Mouse (Mus musculus) kidney, postnatal 0 days (tissue): Measurements from ENCODE around the gene Galnt4. TPM values are rescaled to one million over a fixed set of nuclear protein-coding genes. Genes with fewer than 3 reads are reported as not detected.
A peak's percentile ranks its signal among the peaks of the same experiment; 100 is the strongest.

Source experiments
- ATAC-seq: fragments of 200-750 bp; cut with Nextera tagmentation; replicated peaks from 2 replicates; pipeline ENCODE4 v1.8.0; 2017; ENCODE audit warnings: low read depth, moderate number of reproducible peaks, moderate TSS enrichment, moderate library complexity; ENCODE audit not compliant: low FRiP score
- DNase-seq: peaks from one replicate; pipeline ENCODE4 v3.0.0-alpha.2; 2016; ENCODE audit warnings: low spot score
- H3K27ac ChIP-seq: fragments of 300-500 bp; sonication (generic); 2 replicates; pipeline ENCODE4 v1.5.1; 2014; ENCODE audit warnings: mild to moderate bottlenecking
- H3K27me3 ChIP-seq: fragments of 300-500 bp; sonication (generic); 2 replicates; pipeline ENCODE4 v1.6.1; 2014; ENCODE audit warnings: low read length, mixed read lengths; ENCODE audit not compliant: insufficient read depth
- H3K36me3 ChIP-seq: fragments of 300-500 bp; sonication (generic); 2 replicates; pipeline ENCODE4 v1.6.1; 2014; ENCODE audit warnings: low read length, mixed read lengths; ENCODE audit not compliant: insufficient read depth
- H3K4me1 ChIP-seq: fragments of 300-500 bp; sonication (generic); replicated peaks from 2 replicates; pipeline ENCODE4 v1.6.1; 2014; ENCODE audit warnings: antibody characterized with exemption, low read length, mixed read lengths; ENCODE audit not compliant: insufficient read depth
- H3K4me2 ChIP-seq: fragments of 300-500 bp; sonication (generic); 2 replicates; pipeline ENCODE4 v1.6.1; 2014; ENCODE audit warnings: mild to moderate bottlenecking, low read length, moderate library complexity, mixed read lengths
- H3K4me3 ChIP-seq: fragments of 300-500 bp; sonication (generic); replicated peaks from 2 replicates; pipeline ENCODE4 v1.5.1; 2014; ENCODE audit warnings: low read depth, low read length
- H3K9ac ChIP-seq: fragments of 300-500 bp; sonication (generic); 2 replicates; pipeline ENCODE4 v1.6.1; 2014; ENCODE audit warnings: low read depth, low read length
- H3K9me3 ChIP-seq: fragments of 300-500 bp; sonication (generic); replicated peaks from 2 replicates; pipeline ENCODE4 v1.6.1; 2016; ENCODE audit warnings: low read length, inconsistent platforms, mixed read lengths
- CTCF ChIP-seq: IDR thresholded peaks from 2 replicates; pipeline ENCODE4 v1.5.1; 2016; ENCODE audit warnings: antibody characterized with exemption, low read depth, mild to moderate bottlenecking, moderate library complexity
- WGBS: fragments of 180-500 bp; shearing (Covaris S2); extraction: QIAGEN DNeasy Blood & Tissue Kit; methylation state at CpG from one replicate; pipeline ENCODE4 v1.1.7; 2014; 5-methylcytosine and 5-hydroxymethylcytosine counted together
- polyA plus RNA-seq: library from polyadenylated mRNA; unstranded; fragments of >200 nt; fragmentation: Nextera tagmentation; extraction: Ambion mirVana; gene quantifications from 2 replicates; pipeline ENCODE4 v1.2.1, GENCODE M21; 2015

The Galnt4 gene
- polyA plus RNA-seq, 1 experiment from 2014 or later: 9.7 TPM

DNA sequence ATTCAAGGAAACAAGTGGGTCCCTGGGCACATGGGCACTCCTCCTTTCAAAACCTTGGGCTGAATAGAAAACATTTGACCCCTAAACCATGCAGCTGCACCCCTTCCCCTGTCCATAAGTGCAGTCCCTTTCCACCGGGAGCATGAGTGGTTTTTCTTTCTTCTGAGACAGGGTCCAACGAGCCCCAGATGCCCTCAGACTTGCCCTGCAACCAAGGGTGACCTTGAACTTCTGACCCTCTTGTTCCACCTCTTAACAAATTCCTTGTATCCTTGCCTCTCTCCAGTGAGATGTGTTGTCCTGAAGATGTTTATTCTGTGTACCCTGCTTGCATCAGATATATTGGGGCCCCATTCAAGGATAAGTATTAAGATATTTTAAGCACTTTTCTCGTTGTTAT lies 5.6 kb downstream of the Galnt4 start:
- no peak for TF ChIP-seq CTCF
- ATAC-seq (no peak), DNase-seq (no peak)
- H3K9ac ChIP-seq: no peak overlapping the region
- 32% methylated on average over 3 of the region's 3 CpGs for WGBS
- peaks cover 23% of the 10 kb centered on the region for H3K4me1 ChIP-seq
- no peak overlapping the region for H3K4me3 ChIP-seq
- no peaks in the 10 kb centered on the region for H3K9me3 ChIP-seq
- peaks cover 5% of the 10 kb centered on the region for H3K36me3 ChIP-seq
- no peak overlapping the region for H3K4me2 ChIP-seq
- H3K27me3 ChIP-seq: no peaks in the 10 kb centered on the region
- H3K27ac ChIP-seq: no peak overlapping the region

DNA sequence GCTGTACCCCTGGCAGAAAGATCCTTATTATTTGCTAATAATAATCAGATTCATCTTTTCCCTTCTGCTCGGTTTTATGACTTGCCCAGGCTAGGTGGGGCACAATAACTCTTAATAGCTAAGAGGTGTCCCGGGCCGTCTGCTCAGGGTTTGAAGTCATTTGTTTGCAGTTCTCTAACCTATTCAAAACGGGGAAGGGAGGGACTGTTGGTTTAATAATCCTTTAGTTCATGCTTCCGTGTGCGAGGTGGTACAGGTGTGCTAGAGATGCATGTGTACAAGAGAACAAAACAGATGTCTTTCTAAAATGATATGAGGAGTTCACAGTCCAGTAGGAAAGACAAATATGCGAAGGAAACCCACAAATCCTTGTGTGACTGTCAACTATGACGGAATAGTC lies 6.3 kb downstream of the Galnt4 start:
- no peak overlapping the region for H3K9ac ChIP-seq
- ATAC-seq (no peak), DNase-seq (no peak)
- H3K27me3 ChIP-seq: no peaks in the 10 kb centered on the region
- no peak overlapping the region for H3K4me2 ChIP-seq
- H3K4me3 ChIP-seq: no peak overlapping the region
- H3K27ac ChIP-seq: no peak overlapping the region
- 70% methylated on average over 8 of the region's 8 CpGs for WGBS
- H3K9me3 ChIP-seq: no peaks in the 10 kb centered on the region
- no peak for TF ChIP-seq CTCF
- peaks cover 20% of the 10 kb centered on the region for H3K4me1 ChIP-seq
- peaks cover 4% of the 10 kb centered on the region for H3K36me3 ChIP-seq

DNA sequence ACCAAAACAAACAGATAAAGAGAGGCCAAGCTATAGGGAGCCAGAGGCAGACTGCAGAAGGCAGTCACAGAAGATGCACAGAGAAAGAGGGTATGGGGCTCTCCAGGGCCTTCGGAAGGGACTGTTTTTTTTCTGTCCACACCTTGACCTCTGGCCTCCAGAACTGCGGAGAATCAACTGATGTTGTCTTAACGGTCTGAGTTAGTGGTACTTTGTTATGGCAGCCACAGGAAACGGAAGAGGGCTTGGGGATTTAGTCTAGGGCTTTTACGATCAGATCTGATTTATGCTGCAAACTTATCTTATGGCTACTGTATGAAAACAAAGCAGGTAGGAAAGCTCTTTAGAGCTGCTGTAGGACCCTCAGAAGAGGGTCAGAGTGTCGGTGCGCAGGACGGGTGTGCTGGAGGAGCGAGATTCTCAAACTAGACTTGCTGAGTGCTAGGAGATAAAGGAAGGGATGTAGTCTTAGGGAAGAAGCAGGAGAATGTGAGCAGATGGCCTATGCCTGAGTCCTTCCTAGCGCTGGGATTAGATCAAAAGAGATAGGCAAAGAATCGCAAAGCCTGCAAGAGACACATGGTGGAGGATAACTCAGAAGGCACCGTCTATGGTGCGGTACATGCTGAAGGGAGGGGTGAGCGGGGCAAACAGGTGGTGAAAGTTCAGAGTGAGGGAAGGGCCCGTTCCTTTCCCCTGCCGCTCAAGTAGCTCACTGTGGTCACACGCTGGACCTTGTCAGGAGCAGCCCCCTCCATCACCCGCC lies 7.7 kb downstream of the Galnt4 start:
- H3K27me3 ChIP-seq: no peaks in the 10 kb centered on the region
- H3K9me3 ChIP-seq: no peaks in the 10 kb centered on the region
- ATAC-seq (no peak), DNase-seq (peak; percentile 56)
- H3K4me2 ChIP-seq: peak overlapping the region; percentile 38
- H3K4me1 ChIP-seq: peaks cover 20% of the 10 kb centered on the region
- no peak for TF ChIP-seq CTCF
- H3K9ac ChIP-seq: no peak overlapping the region
- no peak overlapping the region; the same call in 1 of the 2 replicates for H3K27ac ChIP-seq
- no peak overlapping the region for H3K4me3 ChIP-seq
- no peaks in the 10 kb centered on the region for H3K36me3 ChIP-seq
- WGBS: 19% methylated on average over 18 of the region's 18 CpGs

DNA sequence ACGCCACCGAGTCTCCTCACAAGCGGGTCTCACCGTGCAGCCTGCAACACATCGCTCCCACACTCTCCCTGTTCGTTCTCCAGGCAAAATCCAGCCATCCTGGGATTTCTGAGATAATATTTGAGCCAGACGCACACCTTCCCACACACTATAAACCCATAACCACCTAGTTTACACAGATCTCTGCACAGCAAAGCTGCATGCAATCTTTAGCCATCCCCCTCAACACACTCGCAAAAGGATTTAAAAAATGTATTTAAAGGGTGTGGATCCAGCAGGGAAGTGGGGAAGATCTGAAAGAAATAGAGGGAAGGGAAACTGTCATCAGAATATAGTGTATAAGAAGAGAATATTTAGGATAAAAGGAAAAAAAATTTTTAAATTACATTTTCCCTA lies 8.3 kb downstream of the Galnt4 start:
- Histone ChIP-seq H3K9ac (no peak overlapping the region), H3K4me1 (peaks cover 20% of the 10 kb centered on the region), H3K36me3 (no peaks in the 10 kb centered on the region), H3K4me2 (peak overlapping the region; percentile 38), H3K9me3 (no peaks in the 10 kb centered on the region), H3K27me3 (no peaks in the 10 kb centered on the region), H3K4me3 (no peak overlapping the region), H3K27ac (no peak overlapping the region)
- DNase-seq (no peak), ATAC-seq (no peak)
- TF ChIP-seq CTCF: no peak
- 33% methylated on average over 8 of the region's 8 CpGs for WGBS

DNA sequence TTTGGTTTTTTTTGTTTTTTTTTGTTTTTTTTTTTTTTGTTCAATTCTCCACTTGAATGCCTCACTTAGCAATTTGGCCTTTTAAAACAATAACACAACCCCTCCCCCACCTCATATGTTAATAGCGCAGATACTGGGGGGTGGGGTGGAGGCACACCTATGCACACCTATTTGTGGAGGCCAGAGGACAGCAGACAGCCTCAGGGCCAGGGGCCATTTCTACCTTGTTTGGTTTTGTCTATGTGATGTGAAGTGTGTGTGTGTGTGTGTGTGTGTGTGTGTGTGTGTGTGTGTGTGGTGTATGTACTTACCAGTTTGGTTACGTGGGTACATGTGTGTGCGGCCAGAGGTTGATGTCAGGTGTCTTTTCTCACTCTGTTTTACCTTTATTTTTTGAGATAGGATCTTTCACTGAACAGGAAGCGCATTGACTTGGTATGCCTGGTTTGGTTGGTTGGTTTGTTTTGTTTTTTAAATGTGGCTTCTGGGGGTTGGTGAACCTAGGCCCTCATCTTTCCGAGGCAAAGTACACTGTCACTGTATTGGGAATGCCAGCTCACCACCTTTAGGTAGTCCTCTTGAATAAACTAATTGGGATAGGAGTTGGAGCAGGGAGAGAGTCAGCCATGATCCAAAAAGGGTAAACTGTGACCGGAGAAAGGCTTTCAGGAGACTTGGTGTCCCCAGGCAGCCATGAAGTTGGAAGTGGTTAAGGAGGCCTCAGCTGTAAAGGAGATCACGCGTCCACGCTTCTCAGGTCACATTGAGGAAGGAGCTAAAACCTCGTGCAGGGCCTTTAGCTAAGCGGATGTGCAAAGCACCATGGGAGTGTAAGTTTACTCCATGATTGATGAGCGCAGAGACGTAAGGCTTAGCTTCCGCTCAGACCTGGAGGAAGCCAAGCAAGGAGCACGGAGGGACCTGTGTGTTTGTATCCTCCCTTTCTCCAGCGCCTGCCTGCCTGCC lies 9.0 kb downstream of the Galnt4 start:
- no peaks in the 10 kb centered on the region for H3K27me3 ChIP-seq
- H3K9ac ChIP-seq: no peak overlapping the region
- no peak overlapping the region for H3K27ac ChIP-seq
- 57% methylated on average over 16 of the region's 16 CpGs for WGBS
- H3K4me1 ChIP-seq: peaks cover 20% of the 10 kb centered on the region
- H3K4me3 ChIP-seq: no peak overlapping the region
- no peaks in the 10 kb centered on the region for H3K9me3 ChIP-seq
- TF ChIP-seq CTCF: no peak
- H3K4me2 ChIP-seq: no peak overlapping the region
- ATAC-seq (no peak), DNase-seq (peak; percentile 23)
- H3K36me3 ChIP-seq: no peaks in the 10 kb centered on the region

DNA sequence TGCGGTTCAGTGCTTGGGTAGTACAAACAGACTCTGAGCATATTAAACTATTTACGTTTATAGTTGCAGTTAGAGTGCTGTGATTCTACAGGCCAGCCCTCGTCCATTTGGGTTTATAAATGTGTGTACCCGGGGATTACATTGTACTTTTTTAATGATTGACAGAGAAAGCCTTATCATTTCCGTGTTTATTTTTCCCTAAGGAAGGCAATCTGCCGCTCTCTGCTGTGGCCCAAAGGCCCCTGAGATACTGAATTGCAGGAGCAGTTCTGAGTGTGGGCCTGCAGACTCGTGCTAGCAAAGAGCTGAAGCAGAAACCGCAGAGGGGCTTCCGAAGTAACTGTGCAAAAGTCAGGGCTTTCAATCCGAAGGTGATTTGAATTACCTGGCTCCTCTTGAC lies 9.9 kb downstream of the Galnt4 start:
- TF ChIP-seq CTCF: no peak
- Histone ChIP-seq H3K36me3 (no peaks in the 10 kb centered on the region), H3K9me3 (no peaks in the 10 kb centered on the region), H3K4me1 (peaks cover 20% of the 10 kb centered on the region), H3K9ac (no peak overlapping the region; the same call in 1 of the 2 replicates), H3K4me3 (no peak overlapping the region), H3K27ac (peak overlapping the region; percentile 40), H3K27me3 (no peaks in the 10 kb centered on the region), H3K4me2 (no peak overlapping the region)
- WGBS: 44% methylated on average over 10 of the region's 10 CpGs
- DNase-seq: no peak
- ATAC-seq: no peak
